Mouse (Mus musculus) kidney, embryonic 16.5 days (tissue): Measurements from ENCODE around the gene Liph. TPM values are rescaled to one million over a fixed set of nuclear protein-coding genes. Genes with fewer than 3 reads are reported as not detected.
"Not testable (repeated sequence)": the region's sequence is repeated elsewhere in the genome, so short reads cannot be mapped to it uniquely, and the experiment has no call there.

Experiments used
- ATAC-seq: fragments of 200-750 bp; cut with Nextera tagmentation; 2 replicates; pipeline ENCODE4 v1.8.0; 2017; ENCODE audit warnings: moderate TSS enrichment; ENCODE audit not compliant: low FRiP score, low TSS enrichment
- H3K27ac ChIP-seq: fragments of 300-500 bp; sonication (generic); 2 replicates; pipeline ENCODE4 v1.5.1; 2014; ENCODE audit warnings: low read length
- H3K27me3 ChIP-seq: fragments of 300-500 bp; sonication (generic); 2 replicates; pipeline ENCODE4 v1.6.1; 2014; ENCODE audit warnings: low read length, control low read depth, mixed read lengths; ENCODE audit not compliant: insufficient read depth
- H3K36me3 ChIP-seq: fragments of 300-500 bp; sonication (generic); 2 replicates; pipeline ENCODE4 v1.6.1; 2014; ENCODE audit warnings: low read length, control low read depth, mixed read lengths; ENCODE audit not compliant: insufficient read depth
- H3K4me1 ChIP-seq: fragments of 300-500 bp; sonication (generic); 2 replicates; pipeline ENCODE4 v1.6.1; 2014; ENCODE audit warnings: low read length, control low read depth, mixed read lengths; ENCODE audit not compliant: insufficient read depth
- H3K4me2 ChIP-seq: fragments of 300-500 bp; sonication (generic); replicated peaks from 2 replicates; pipeline ENCODE4 v1.6.1; 2014; ENCODE audit warnings: low read depth, low read length
- H3K4me3 ChIP-seq: fragments of 300-500 bp; sonication (generic); 2 replicates; pipeline ENCODE4 v1.5.1; 2014; ENCODE audit warnings: mild to moderate bottlenecking, low read length
- H3K9ac ChIP-seq: fragments of 300-500 bp; sonication (generic); replicated peaks from 2 replicates; pipeline ENCODE4 v1.6.1; 2014; ENCODE audit warnings: low read length
- H3K9me3 ChIP-seq: fragments of 300-500 bp; sonication (generic); 2 replicates; pipeline ENCODE4 v1.6.1; 2016; ENCODE audit warnings: low read length, control low read depth
- WGBS: fragments of 180-500 bp; shearing (Covaris S2); extraction: QIAGEN DNeasy Blood & Tissue Kit; methylation state at CpG from one replicate; pipeline ENCODE4 v1.1.7; 2014; 5-methylcytosine and 5-hydroxymethylcytosine counted together
- polyA plus RNA-seq: library from polyadenylated mRNA; unstranded; fragments of >200 nt; fragmentation: Nextera tagmentation; extraction: Ambion mirVana; gene quantifications from 2 replicates; pipeline ENCODE4 v1.2.1, GENCODE M21; 2015

Liph gene
- polyA plus RNA-seq, 1 experiment from 2014 or later, result 0.96 TPM

- H3K4me3 ChIP-seq, result no peak overlapping the region
- H3K4me2 ChIP-seq, result no peak overlapping the region
- WGBS, result 80% methylated on average over 13 of the region's 13 CpGs
- H3K27me3 ChIP-seq, result no peaks in the 10 kb centered on the region
- H3K9me3 ChIP-seq, result no peaks in the 10 kb centered on the region
- H3K9ac ChIP-seq, result no peak overlapping the region
- H3K4me1 ChIP-seq, result no peaks in the 10 kb centered on the region
- no peak for ATAC-seq
- peaks cover 6% of the 10 kb centered on the region; the same call in 1 of the 2 replicates for H3K36me3 ChIP-seq
- H3K27ac ChIP-seq, result no peak overlapping the region
Measured at GRCm38 (mm10) chr16:21928471-21928870, 67.0 kb downstream of the Liph start.

DNA sequence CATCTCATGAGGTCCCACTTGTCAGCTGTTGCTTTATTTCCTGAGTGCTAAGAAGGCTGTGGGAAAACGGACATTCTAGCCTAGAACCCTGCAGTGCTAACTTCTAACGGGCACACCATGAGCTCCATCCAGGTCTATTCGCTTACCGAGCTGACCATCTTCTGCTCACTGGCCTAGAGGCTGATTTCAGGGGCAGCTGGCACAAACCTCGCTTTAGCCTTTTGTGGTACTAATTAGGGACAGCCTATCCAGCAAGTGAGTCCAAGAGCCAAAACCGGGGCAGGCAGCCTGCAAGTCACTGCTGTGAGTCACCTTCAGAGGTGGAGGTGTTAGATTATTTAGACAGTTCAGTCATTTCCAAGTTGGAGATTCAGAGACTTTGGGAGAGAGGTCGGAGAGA, 78.8 kb downstream of the Liph start:
- Histone ChIP-seq H3K27ac (no peak overlapping the region), H3K36me3 (no peaks in the 10 kb centered on the region), H3K4me3 (no peak overlapping the region), H3K27me3 (no peaks in the 10 kb centered on the region), H3K9ac (no peak overlapping the region), H3K4me2 (no peak overlapping the region), H3K4me1 (no peaks in the 10 kb centered on the region), H3K9me3 (no peaks in the 10 kb centered on the region)
- WGBS, result 70% methylated on average over 7 of the region's 7 CpGs
- ATAC-seq, result no peak

- no peaks in the 10 kb centered on the region; the same call in 1 of the 2 replicates for H3K9me3 ChIP-seq
- no peaks in the 10 kb centered on the region for H3K4me1 ChIP-seq
- no peak for ATAC-seq
- no peak overlapping the region for H3K27ac ChIP-seq
- no peak overlapping the region for H3K4me3 ChIP-seq
- no peaks in the 10 kb centered on the region; the same call in 1 of the 2 replicates for H3K36me3 ChIP-seq
- H3K4me2 ChIP-seq, result no peak overlapping the region
- 88% methylated on average over 6 of the region's 6 CpGs for WGBS
- H3K9ac ChIP-seq, result no peak overlapping the region
- no peaks in the 10 kb centered on the region for H3K27me3 ChIP-seq
Measured at GRCm38 (mm10) chr16:21913347-21913746, 82.1 kb downstream of the Liph start.

GRCm38 (mm10) chr16:21908906-21909305, 86.6 kb downstream of the Liph start:
- not testable (repeated sequence) for H3K9ac ChIP-seq, H3K36me3 ChIP-seq, H3K4me3 ChIP-seq, H3K4me1 ChIP-seq, H3K27ac ChIP-seq, ATAC-seq, H3K9me3 ChIP-seq, H3K27me3 ChIP-seq, H3K4me2 ChIP-seq
- 47% methylated on average over 6 of the region's 8 CpGs for WGBS

- Histone ChIP-seq H3K36me3 (no peaks in the 10 kb centered on the region; the same call in 1 of the 2 replicates), H3K27ac (no peak overlapping the region), H3K9me3 (no peaks in the 10 kb centered on the region; the same call in 1 of the 2 replicates), H3K27me3 (no peaks in the 10 kb centered on the region), H3K4me3 (no peak overlapping the region), H3K4me1 (no peaks in the 10 kb centered on the region), H3K4me2 (no peak overlapping the region), H3K9ac (no peak overlapping the region)
- no peak for ATAC-seq
- 86% methylated on average over 6 of the region's 6 CpGs for WGBS
Measured at GRCm38 (mm10) chr16:21906902-21907301, 88.6 kb downstream of the Liph start.

- Histone ChIP-seq H3K4me3 (no peak overlapping the region), H3K27me3 (no peaks in the 10 kb centered on the region), H3K9ac (no peak overlapping the region), H3K4me1 (no peaks in the 10 kb centered on the region), H3K4me2 (no peak overlapping the region), H3K9me3 (no peaks in the 10 kb centered on the region; the same call in 1 of the 2 replicates), H3K27ac (no peak overlapping the region), H3K36me3 (no peaks in the 10 kb centered on the region; the same call in 1 of the 2 replicates)
- no peak for ATAC-seq
- WGBS, result 90% methylated on average over 7 of the region's 7 CpGs
Measured at GRCm38 (mm10) chr16:21905996-21906395, 89.5 kb downstream of the Liph start.

DNA sequence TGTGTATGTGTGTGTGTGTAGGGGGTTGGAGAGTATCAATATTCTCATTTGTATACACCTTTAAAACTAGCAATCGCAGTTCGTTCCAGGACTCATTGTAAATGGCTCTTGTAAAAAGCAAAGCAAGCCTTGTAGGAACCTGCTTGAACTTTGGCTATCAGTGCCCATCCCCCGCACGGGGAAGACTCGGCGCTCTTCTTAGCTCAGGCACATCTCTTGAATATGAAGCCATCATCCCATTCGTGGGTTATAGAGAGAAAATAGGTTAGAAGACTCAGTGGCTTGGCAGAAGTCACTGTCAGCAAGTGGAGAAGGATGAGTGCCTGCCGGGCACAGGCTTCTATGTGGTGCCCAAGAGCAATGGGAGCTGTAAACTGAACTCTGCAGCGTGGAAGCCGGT, 90.8 kb downstream of the Liph start:
- Histone ChIP-seq H3K4me3 (no peak overlapping the region), H3K4me1 (no peaks in the 10 kb centered on the region), H3K36me3 (no peaks in the 10 kb centered on the region), H3K4me2 (no peak overlapping the region), H3K27me3 (no peaks in the 10 kb centered on the region), H3K27ac (no peak overlapping the region), H3K9ac (no peak overlapping the region), H3K9me3 (no peaks in the 10 kb centered on the region; the same call in 1 of the 2 replicates)
- no peak for ATAC-seq
- WGBS, result 83% methylated on average over 10 of the region's 10 CpGs

Other genes starting within 250 kb of the Liph start
- gene Ehhadh, start 207.9 kb downstream of the Liph start, polyA plus RNA-seq, result 5.6 and 6.7 TPM in 2 replicates
- 1.0 and 1.2 TPM in 2 replicates for gene Map3k13, start 201.3 kb downstream of the Liph start, polyA plus RNA-seq
- 24.7 and 24.9 TPM in 2 replicates for gene Tmem41a, start 48.1 kb downstream of the Liph start, polyA plus RNA-seq
- 37.0 and 41.0 TPM in 2 replicates for gene Senp2, start 13.8 kb upstream of the Liph start, polyA plus RNA-seq
- 84.5 and 98.6 TPM in 2 replicates for gene Igf2bp2, start 167.6 kb upstream of the Liph start, polyA plus RNA-seq